Mouse (Mus musculus) heart, embryonic 15.5 days (tissue): Measurements from ENCODE around the gene Bckdha. TPM values are rescaled to one million over a fixed set of nuclear protein-coding genes. Genes with fewer than 3 reads are reported as not detected.

Source experiments
- ATAC-seq: fragments of 200-750 bp; cut with Nextera tagmentation; replicated peaks from 2 replicates; pipeline ENCODE4 v1.8.0; 2017; ENCODE audit warnings: low read depth, moderate TSS enrichment; ENCODE audit not compliant: insufficient number of reproducible peaks, insufficient read depth, low FRiP score
- H3K27ac ChIP-seq: fragments of 300-500 bp; sonication (generic); 2 replicates; pipeline ENCODE4 v1.5.1; 2015; ENCODE audit warnings: mild to moderate bottlenecking, inconsistent platforms
- H3K27me3 ChIP-seq: fragments of 300-500 bp; sonication (generic); 2 replicates; pipeline ENCODE4 v1.6.1; 2015; ENCODE audit warnings: inconsistent platforms
- H3K36me3 ChIP-seq: fragments of 300-500 bp; sonication (generic); 2 replicates; pipeline ENCODE4 v1.6.1; 2015; ENCODE audit warnings: mild to moderate bottlenecking, inconsistent platforms
- H3K4me1 ChIP-seq: fragments of 300-500 bp; sonication (generic); replicated peaks from 2 replicates; pipeline ENCODE4 v1.6.1; 2015; ENCODE audit warnings: inconsistent platforms
- H3K4me2 ChIP-seq: fragments of 300-500 bp; sonication (generic); 2 replicates; pipeline ENCODE4 v1.6.1; 2015; ENCODE audit warnings: inconsistent platforms, mild to moderate bottlenecking, moderate library complexity
- H3K4me3 ChIP-seq: fragments of 300-500 bp; sonication (generic); 2 replicates; pipeline ENCODE4 v1.5.1; 2015; ENCODE audit warnings: mild to moderate bottlenecking, inconsistent platforms
- H3K9ac ChIP-seq: fragments of 300-500 bp; sonication (generic); 2 replicates; pipeline ENCODE4 v1.6.1; 2015; ENCODE audit warnings: mild to moderate bottlenecking, inconsistent platforms
- H3K9me3 ChIP-seq: fragments of 300-500 bp; sonication (generic); replicated peaks from 2 replicates; pipeline ENCODE4 v1.6.1; 2016; ENCODE audit warnings: inconsistent platforms
- WGBS: fragments of 180-500 bp; shearing (Covaris S2); methylation state at CpG from one replicate; pipeline ENCODE4 v1.1.7; 2015; ENCODE audit warnings: mixed read lengths; 5-methylcytosine and 5-hydroxymethylcytosine counted together
- polyA plus RNA-seq: library from polyadenylated mRNA; unstranded; fragments of >200 nt; fragmentation: Nextera tagmentation; extraction: Ambion mirVana; gene quantifications from 2 replicates; pipeline ENCODE4 v1.2.1, GENCODE M21; 2015

Bckdha gene
- polyA plus RNA-seq, 1 experiment from 2014 or later: 58.5 TPM

- H3K4me2 ChIP-seq: no peak overlapping the region
- H3K27me3 ChIP-seq: no peaks in the 10 kb centered on the region
- H3K36me3 ChIP-seq: peaks cover 32% of the 10 kb centered on the region
- H3K27ac ChIP-seq: no peak overlapping the region
- no peak overlapping the region for H3K4me3 ChIP-seq
- H3K4me1 ChIP-seq: peaks cover 19% of the 10 kb centered on the region
- 89% methylated on average over 11 of the region's 11 CpGs for WGBS
- no peak for ATAC-seq
- H3K9ac ChIP-seq: no peak overlapping the region
- no peaks in the 10 kb centered on the region for H3K9me3 ChIP-seq
Observed at GRCm38 (mm10) chr7:25620751-25621150, 38.0 kb downstream of the Bckdha start.

- WGBS: 91% methylated on average over 5 of the region's 5 CpGs
- peaks cover 15% of the 10 kb centered on the region for H3K4me1 ChIP-seq
- H3K4me3 ChIP-seq: peak overlapping the region; percentile 83
- no peak overlapping the region for H3K27ac ChIP-seq
- no peak overlapping the region for H3K9ac ChIP-seq
- peak overlapping the region; percentile 83 for H3K4me2 ChIP-seq
- H3K27me3 ChIP-seq: 0 out of 2 replicates have a peak, but pooled peaks cover 2% of the 10 kb centered on the region
- H3K9me3 ChIP-seq: no peaks in the 10 kb centered on the region
- H3K36me3 ChIP-seq: peaks cover 30% of the 10 kb centered on the region
- ATAC-seq: no peak
Observed at GRCm38 (mm10) chr7:25620101-25620500, 38.7 kb downstream of the Bckdha start.

- Histone ChIP-seq H3K27ac (peak overlapping the region; percentile 81), H3K9me3 (no peaks in the 10 kb centered on the region), H3K9ac (peak overlapping the region; percentile 75), H3K27me3 (0 out of 2 replicates have a peak, but pooled peaks cover 2% of the 10 kb centered on the region), H3K4me3 (peak overlapping the region; percentile 83), H3K36me3 (peaks cover 30% of the 10 kb centered on the region), H3K4me2 (peak overlapping the region; percentile 83), H3K4me1 (peaks cover 11% of the 10 kb centered on the region)
- no peak for ATAC-seq
- 21% methylated on average over 5 of the region's 5 CpGs for WGBS
Observed at GRCm38 (mm10) chr7:25619722-25619991, 39.1 kb downstream of the Bckdha start.

GRCm38 (mm10) chr7:25618865-25619721 is 39.7 kb downstream of the Bckdha start, which contains the start of gene Dmac2:
Gene Dmac2, plus strand, starts transcription at chr7:25619414.
- ATAC-seq: peak; percentile 90
- no peaks in the 10 kb centered on the region for H3K9me3 ChIP-seq
- peak within 1 kb of the TSS; percentile 83 for H3K4me3 ChIP-seq
- 0 out of 2 replicates have a peak, but pooled peaks cover 2% of the 10 kb centered on the region for H3K27me3 ChIP-seq
- peak within 1 kb of the TSS; percentile 81 for H3K27ac ChIP-seq
- peaks cover 9% of the 10 kb centered on the region for H3K4me1 ChIP-seq
- peaks cover 28% of the 10 kb centered on the region for H3K36me3 ChIP-seq
- H3K4me2 ChIP-seq: peak within 1 kb of the TSS; percentile 83
- 1% methylated on average over 53 of the region's 53 CpGs for WGBS
- peak within 1 kb of the TSS; percentile 75 for H3K9ac ChIP-seq

GRCm38 (mm10) chr7:25617376-25618160 is 41.2 kb downstream of the Bckdha start:
- H3K36me3 ChIP-seq: peaks cover 18% of the 10 kb centered on the region
- 73% methylated on average over 10 of the region's 10 CpGs for WGBS
- no peak overlapping the region for H3K4me3 ChIP-seq
- H3K9ac ChIP-seq: no peak overlapping the region
- no peak overlapping the region for H3K4me2 ChIP-seq
- 0 out of 2 replicates have a peak, but pooled peaks cover 2% of the 10 kb centered on the region for H3K27me3 ChIP-seq
- no peak overlapping the region for H3K27ac ChIP-seq
- H3K4me1 ChIP-seq: peaks cover 9% of the 10 kb centered on the region
- ATAC-seq: no peak
- no peaks in the 10 kb centered on the region for H3K9me3 ChIP-seq

- Histone ChIP-seq H3K9me3 (no peaks in the 10 kb centered on the region), H3K27me3 (0 out of 2 replicates have a peak, but pooled peaks cover 2% of the 10 kb centered on the region), H3K27ac (no peak within 1 kb of the TSS), H3K9ac (no peak within 1 kb of the TSS), H3K36me3 (no peaks in the 10 kb centered on the region), H3K4me2 (no peak within 1 kb of the TSS), H3K4me1 (peaks cover 9% of the 10 kb centered on the region), H3K4me3 (no peak within 1 kb of the TSS)
- 74% methylated on average over 5 of the region's 5 CpGs for WGBS
- ATAC-seq: no peak
Observed at GRCm38 (mm10) chr7:25615706-25616011, 43.1 kb downstream of the Bckdha start, which contains the start of gene Erich4. Gene Erich4, minus strand, starts transcription at chr7:25615892.

GRCm38 (mm10) chr7:25614831-25615705 is 43.7 kb downstream of the Bckdha start:
- no peak overlapping the region for H3K4me2 ChIP-seq
- no peak overlapping the region for H3K9ac ChIP-seq
- H3K4me1 ChIP-seq: peaks cover 7% of the 10 kb centered on the region
- no peaks in the 10 kb centered on the region for H3K36me3 ChIP-seq
- no peak overlapping the region for H3K4me3 ChIP-seq
- no peaks in the 10 kb centered on the region for H3K9me3 ChIP-seq
- H3K27me3 ChIP-seq: 0 out of 2 replicates have a peak, but pooled peaks cover 2% of the 10 kb centered on the region
- ATAC-seq: no peak
- H3K27ac ChIP-seq: no peak overlapping the region
- 56% methylated on average over 21 of the region's 21 CpGs for WGBS

- ATAC-seq: no peak
- Histone ChIP-seq H3K9ac (no peak overlapping the region), H3K4me3 (no peak overlapping the region), H3K4me2 (no peak overlapping the region), H3K4me1 (peaks cover 2% of the 10 kb centered on the region; the same call in 1 of the 2 replicates), H3K27me3 (0 out of 2 replicates have a peak, but pooled peaks cover 2% of the 10 kb centered on the region), H3K36me3 (no peaks in the 10 kb centered on the region), H3K27ac (no peak overlapping the region), H3K9me3 (no peaks in the 10 kb centered on the region)
- WGBS: 87% methylated on average over 5 of the region's 5 CpGs
Observed at GRCm38 (mm10) chr7:25614086-25614485, 44.7 kb downstream of the Bckdha start.

- Histone ChIP-seq H3K4me1 (no peaks in the 10 kb centered on the region), H3K9me3 (no peaks in the 10 kb centered on the region), H3K9ac (no peak overlapping the region), H3K27ac (no peak overlapping the region), H3K36me3 (no peaks in the 10 kb centered on the region), H3K27me3 (0 out of 2 replicates have a peak, but pooled peaks cover 2% of the 10 kb centered on the region), H3K4me2 (no peak overlapping the region), H3K4me3 (no peak overlapping the region)
- ATAC-seq: no peak
- 46% methylated on average over 7 of the region's 7 CpGs for WGBS
Observed at GRCm38 (mm10) chr7:25611501-25611900, 47.3 kb downstream of the Bckdha start.

GRCm38 (mm10) chr7:25610056-25610455 is 48.7 kb downstream of the Bckdha start:
- H3K9ac ChIP-seq: no peak overlapping the region
- 30% methylated on average over 6 of the region's 6 CpGs for WGBS
- no peaks in the 10 kb centered on the region for H3K4me1 ChIP-seq
- no peak for ATAC-seq
- no peak overlapping the region for H3K4me2 ChIP-seq
- no peaks in the 10 kb centered on the region for H3K36me3 ChIP-seq
- no peaks in the 10 kb centered on the region for H3K9me3 ChIP-seq
- H3K27ac ChIP-seq: no peak overlapping the region
- H3K4me3 ChIP-seq: no peak overlapping the region
- 0 out of 2 replicates have a peak, but pooled peaks cover under 1% of the 10 kb centered on the region for H3K27me3 ChIP-seq

- H3K4me2 ChIP-seq: no peak overlapping the region
- WGBS: 68% methylated on average over 2 of the region's 2 CpGs
- no peaks in the 10 kb centered on the region for H3K4me1 ChIP-seq
- no peak overlapping the region for H3K4me3 ChIP-seq
- H3K27me3 ChIP-seq: no peaks in the 10 kb centered on the region
- H3K36me3 ChIP-seq: no peaks in the 10 kb centered on the region
- no peak for ATAC-seq
- H3K27ac ChIP-seq: no peak overlapping the region
- no peaks in the 10 kb centered on the region for H3K9me3 ChIP-seq
- H3K9ac ChIP-seq: no peak overlapping the region
Observed at GRCm38 (mm10) chr7:25607196-25607595, 51.6 kb downstream of the Bckdha start.
